Mouse (Mus musculus) mouse embryonic stem cell (cell line): ENCODE measurements around the gene Gm9887.

Experiments used
- in situ Hi-C, 2 experiments: fragments of 300-500 bp; cut with MboI; formaldehyde crosslinking; loops; 1 replicate in 1 of 2; 3 replicates in 1 of 2; pipeline ENCODE4 v1.14.3; 2019 to 2020; ENCODE audit warnings: low sequenced_read_pairs in 2 of 2, low pct_unique_long_range_greater_than_20kb in 1 of 2, mixed read lengths in 1 of 2; ENCODE audit not compliant: unreplicated experiment in 1 of 2

Gm9887 gene

GRCm38 (mm10) chr12:69365757-69366156 lies 6.5 kb downstream of the Gm9887 start:
- in situ Hi-C loops = loop anchor here in 1 of 2 experiments (25.0 kb wide), 1 partner anchor 322 kb away; the partner anchor contains the start of gene Sos2

GRCm38 (mm10) chr12:69363899-69364762 lies 8.1 kb downstream of the Gm9887 start:
- in situ Hi-C loops = loop anchor here in 1 of 2 experiments (25.0 kb wide), 1 partner anchor 323 kb away; the partner anchor contains the start of gene Sos2

GRCm38 (mm10) chr12:69363110-69363509 lies 9.1 kb downstream of the Gm9887 start:
- in situ Hi-C loops = loop anchor here in 1 of 2 experiments (25.0 kb wide), 1 partner anchor 324 kb away; the partner anchor contains the start of gene Sos2

- in situ Hi-C loops = loop anchor here in 1 of 2 experiments (25.0 kb wide), 1 partner anchor 325 kb away; the partner anchor contains the start of gene Sos2
Observed at GRCm38 (mm10) chr12:69362388-69362787, 9.9 kb downstream of the Gm9887 start.

- in situ Hi-C loops = loop anchor here in 1 of 2 experiments (25.0 kb wide), 1 partner anchor 325 kb away; the partner anchor contains the start of gene Sos2
Observed at GRCm38 (mm10) chr12:69361919-69362318, 10.3 kb downstream of the Gm9887 start.

GRCm38 (mm10) chr12:69360997-69361899 lies 11.0 kb downstream of the Gm9887 start:
- in situ Hi-C loops = loop anchor here in 1 of 2 experiments (25.0 kb wide), 1 partner anchor 326 kb away; the partner anchor contains the start of gene Sos2

GRCm38 (mm10) chr12:69360655-69360996 lies 11.6 kb downstream of the Gm9887 start:
- in situ Hi-C loops = loop anchor here in 1 of 2 experiments (25.0 kb wide), 1 partner anchor 327 kb away; the partner anchor contains the start of gene Sos2

GRCm38 (mm10) chr12:69357300-69357646 lies 15.0 kb downstream of the Gm9887 start:
- in situ Hi-C loops = loop anchor here (10.0 to 25.0 kb wide), 2 partner anchors 142 to 330 kb away; partner anchors contain the start of gene Sos2 (in 1 of the 2)

GRCm38 (mm10) chr12:69356546-69357299 lies 15.5 kb downstream of the Gm9887 start, which contains the start of gene Nemf:
TSS of gene Nemf (minus strand) at chr12:69357165.
- in situ Hi-C loops = loop anchor here (10.0 to 25.0 kb wide), 2 partner anchors 142 to 331 kb away; partner anchors contain the start of gene Sos2 (in 1 of the 2)

GRCm38 (mm10) chr12:69351685-69352084 lies 20.6 kb downstream of the Gm9887 start:
- in situ Hi-C loops = loop anchor here (10.0 to 25.0 kb wide), 2 partner anchors 137 to 336 kb away; partner anchors contain the start of gene Sos2 (in 1 of the 2)

- in situ Hi-C loops = loop anchor here (10.0 to 25.0 kb wide), 2 partner anchors 135 to 337 kb away; partner anchors contain the start of gene Sos2 (in 1 of the 2)
Observed at GRCm38 (mm10) chr12:69349928-69350327, 22.3 kb downstream of the Gm9887 start.

GRCm38 (mm10) chr12:69333547-69333946 lies 38.7 kb downstream of the Gm9887 start:
- in situ Hi-C loops = no loop called here

GRCm38 (mm10) chr12:69332147-69332546 lies 40.1 kb downstream of the Gm9887 start:
- in situ Hi-C loops = no loop called here

- in situ Hi-C loops = no loop called here
Observed at GRCm38 (mm10) chr12:69331187-69331586, 41.1 kb downstream of the Gm9887 start.
